Mouse (Mus musculus): ENCODE measurements around the gene Dctpp1. TPM values are rescaled to one million over a fixed set of nuclear protein-coding genes. Genes with fewer than 3 reads are reported as not detected.
A peak's percentile ranks its signal among the peaks of the same experiment; 100 is the strongest.

Dctpp1 gene
- polyA plus RNA-seq, 1 experiment from 2014 or later, result 128 TPM

- H3K27me3 ChIP-seq (replicated peaks), result no peaks in the 10 kb centered on the region
- H3K36me3 ChIP-seq, result peaks cover 17% of the 10 kb centered on the region
- H3K9ac ChIP-seq (replicated peaks), result peak overlapping the region; percentile 98
- H3K9me3 ChIP-seq (replicated peaks), result no peaks in the 10 kb centered on the region
- peaks cover 34% of the 10 kb centered on the region for H3K4me1 ChIP-seq
- H3K4me3 ChIP-seq (replicated peaks), result peak overlapping the region; percentile 89
- peak overlapping the region; percentile 85 for H3K4me2 ChIP-seq
- 10% methylated on average over 32 of the region's 33 CpGs for WGBS
- ATAC-seq (ENCODE audit: low FRiP score), result peak; percentile 57
- H3K27ac ChIP-seq (replicated peaks), result peak overlapping the region; percentile 91
These were observed 15.6 kb downstream of the Dctpp1 start for GRCm38 (mm10) chr7:127244658-127245510.

DNA sequence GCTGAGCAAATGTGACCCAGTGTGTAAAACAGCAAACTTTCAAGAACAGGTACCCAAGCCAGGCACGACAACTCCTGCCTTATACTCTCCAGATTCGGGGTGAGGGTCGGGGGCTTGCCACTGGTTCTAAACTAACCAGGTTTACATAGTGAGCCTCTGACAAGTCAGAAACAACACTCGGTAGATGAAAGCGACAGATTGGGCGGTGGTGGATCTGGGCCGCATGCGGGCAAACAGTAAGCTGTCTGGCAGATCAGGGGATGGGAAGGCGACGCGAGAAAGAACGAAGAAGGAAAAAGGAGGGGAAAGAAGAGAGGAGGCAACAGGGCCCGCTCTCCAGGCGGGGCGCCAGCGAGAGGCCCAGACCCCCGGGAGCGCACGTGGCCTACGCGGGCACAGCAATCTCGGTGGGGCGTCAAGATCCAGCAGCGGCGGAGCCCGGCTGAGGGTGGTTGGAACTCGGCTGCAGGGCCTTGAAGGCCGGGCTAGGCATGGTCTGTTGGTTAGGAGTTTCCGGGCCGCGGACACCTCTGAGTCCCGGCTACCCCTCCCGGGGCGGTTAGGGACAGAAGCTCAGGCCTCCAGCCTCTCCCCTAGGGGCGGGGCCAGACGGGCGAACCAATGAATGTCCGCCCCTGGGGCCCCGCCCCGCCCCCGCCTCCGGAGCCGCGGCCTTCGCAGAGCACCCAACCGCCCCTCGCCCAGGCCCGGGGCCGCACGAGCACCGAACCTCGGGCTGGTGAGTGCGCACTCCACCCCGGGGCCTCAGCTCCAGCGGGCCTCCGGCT is 16.4 kb downstream of the Dctpp1 start, which contains the start of gene Zfp771:
Zfp771 (plus strand) TSS at position 405 of the 788 bp plus-strand sequence.
- Histone ChIP-seq H3K4me2 (peak within 1 kb of the TSS; percentile 85), H3K27me3 (replicated peaks) (no peaks in the 10 kb centered on the region), H3K4me1 (peaks cover 34% of the 10 kb centered on the region), H3K9me3 (replicated peaks) (no peaks in the 10 kb centered on the region), H3K4me3 (replicated peaks) (peak within 1 kb of the TSS; percentile 89), H3K27ac (replicated peaks) (peak within 1 kb of the TSS; percentile 91), H3K36me3 (peaks cover 9% of the 10 kb centered on the region; the same call in 1 of the 2 replicates), H3K9ac (replicated peaks) (peak within 1 kb of the TSS; percentile 98)
- WGBS, result under 1% methylated on average over 53 of the region's 56 CpGs
- peak; percentile 96 for ATAC-seq (ENCODE audit: low FRiP score)

- H3K4me2 ChIP-seq, result peak overlapping the region; percentile 85
- peak overlapping the region; percentile 98; the same call in 1 of the 2 replicates for H3K9ac ChIP-seq (replicated peaks)
- H3K27me3 ChIP-seq (replicated peaks), result no peaks in the 10 kb centered on the region
- H3K4me1 ChIP-seq, result peaks cover 34% of the 10 kb centered on the region
- 43% methylated on average over 2 of the region's 2 CpGs for WGBS
- H3K36me3 ChIP-seq, result peaks cover 13% of the 10 kb centered on the region
- H3K4me3 ChIP-seq (replicated peaks), result peak overlapping the region; percentile 89
- ATAC-seq (ENCODE audit: low FRiP score), result no peak
- peak overlapping the region; percentile 91 for H3K27ac ChIP-seq (replicated peaks)
- no peaks in the 10 kb centered on the region for H3K9me3 ChIP-seq (replicated peaks)
These were observed 17.1 kb downstream of the Dctpp1 start for GRCm38 (mm10) chr7:127243361-127243867.

DNA sequence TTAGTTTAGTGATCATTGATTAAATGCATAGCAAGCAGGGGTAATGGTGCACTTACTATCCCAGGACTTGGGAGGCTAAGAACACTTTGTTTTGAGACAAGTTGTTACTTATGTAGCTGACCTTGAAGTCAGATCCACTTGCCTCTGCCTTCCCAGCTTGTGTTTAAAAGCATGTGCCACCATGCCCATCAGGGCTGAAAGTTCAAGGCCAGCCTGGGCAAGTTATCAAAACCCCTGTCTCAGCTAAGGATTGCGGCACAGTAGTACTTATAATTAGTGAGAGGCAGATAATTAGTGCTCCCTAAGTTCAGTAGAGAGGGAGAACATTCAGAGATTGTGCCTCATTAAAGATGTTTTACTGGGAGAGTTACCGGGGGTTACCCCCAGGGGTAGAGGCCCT is 25.7 kb downstream of the Dctpp1 start:
- no peak overlapping the region for H3K9ac ChIP-seq (replicated peaks)
- no peaks in the 10 kb centered on the region for H3K9me3 ChIP-seq (replicated peaks)
- 84% methylated on average over 2 of the region's 2 CpGs for WGBS
- peaks cover 43% of the 10 kb centered on the region for H3K4me1 ChIP-seq
- no peak for ATAC-seq (ENCODE audit: low FRiP score)
- no peak overlapping the region for H3K4me3 ChIP-seq (replicated peaks)
- H3K36me3 ChIP-seq, result peaks cover 39% of the 10 kb centered on the region
- peak overlapping the region; percentile 71; the same call in 1 of the 2 replicates for H3K4me2 ChIP-seq
- no peaks in the 10 kb centered on the region for H3K27me3 ChIP-seq (replicated peaks)
- H3K27ac ChIP-seq (replicated peaks), result no peak overlapping the region

GRCm38 (mm10) chr7:127233765-127234164 is 26.7 kb downstream of the Dctpp1 start:
- peaks cover 48% of the 10 kb centered on the region for H3K4me1 ChIP-seq
- WGBS, result 4% methylated on average over 9 of the region's 9 CpGs
- H3K9ac ChIP-seq (replicated peaks), result peak overlapping the region; percentile 98
- peaks cover 38% of the 10 kb centered on the region for H3K36me3 ChIP-seq
- H3K9me3 ChIP-seq (replicated peaks), result no peaks in the 10 kb centered on the region
- peak overlapping the region; percentile 99 for H3K4me3 ChIP-seq (replicated peaks)
- H3K27me3 ChIP-seq (replicated peaks), result no peaks in the 10 kb centered on the region
- peak overlapping the region; percentile 97 for H3K27ac ChIP-seq (replicated peaks)
- no peak for ATAC-seq (ENCODE audit: low FRiP score)
- peak overlapping the region; percentile 71 for H3K4me2 ChIP-seq

DNA sequence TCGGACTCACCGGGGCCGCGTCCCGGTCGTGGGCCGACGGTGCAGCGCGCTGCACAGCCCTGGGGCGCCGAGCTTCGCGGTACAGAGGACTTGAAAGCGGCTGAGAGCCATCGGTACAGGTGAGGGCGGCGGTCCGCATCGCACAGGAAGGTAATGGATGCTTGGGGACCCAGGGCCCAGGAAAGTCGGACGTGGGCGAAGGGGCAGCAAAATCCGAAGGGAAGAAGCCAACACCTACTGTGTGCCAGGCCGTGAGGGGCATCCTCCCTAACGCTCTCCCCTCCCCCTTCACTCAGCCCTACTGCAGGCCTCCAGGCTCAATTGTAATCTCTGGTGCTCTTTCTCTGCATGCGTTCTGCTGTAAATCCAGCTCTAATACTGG is 27.1 kb downstream of the Dctpp1 start:
- Histone ChIP-seq H3K4me1 (peaks cover 48% of the 10 kb centered on the region), H3K36me3 (peaks cover 34% of the 10 kb centered on the region), H3K27me3 (replicated peaks) (no peaks in the 10 kb centered on the region), H3K4me2 (peak overlapping the region; percentile 71), H3K9me3 (replicated peaks) (no peaks in the 10 kb centered on the region), H3K9ac (replicated peaks) (peak overlapping the region; percentile 98), H3K27ac (replicated peaks) (peak overlapping the region; percentile 97), H3K4me3 (replicated peaks) (peak overlapping the region; percentile 99)
- under 1% methylated on average over 27 of the region's 27 CpGs for WGBS
- peak; percentile 46 for ATAC-seq (ENCODE audit: low FRiP score)

DNA sequence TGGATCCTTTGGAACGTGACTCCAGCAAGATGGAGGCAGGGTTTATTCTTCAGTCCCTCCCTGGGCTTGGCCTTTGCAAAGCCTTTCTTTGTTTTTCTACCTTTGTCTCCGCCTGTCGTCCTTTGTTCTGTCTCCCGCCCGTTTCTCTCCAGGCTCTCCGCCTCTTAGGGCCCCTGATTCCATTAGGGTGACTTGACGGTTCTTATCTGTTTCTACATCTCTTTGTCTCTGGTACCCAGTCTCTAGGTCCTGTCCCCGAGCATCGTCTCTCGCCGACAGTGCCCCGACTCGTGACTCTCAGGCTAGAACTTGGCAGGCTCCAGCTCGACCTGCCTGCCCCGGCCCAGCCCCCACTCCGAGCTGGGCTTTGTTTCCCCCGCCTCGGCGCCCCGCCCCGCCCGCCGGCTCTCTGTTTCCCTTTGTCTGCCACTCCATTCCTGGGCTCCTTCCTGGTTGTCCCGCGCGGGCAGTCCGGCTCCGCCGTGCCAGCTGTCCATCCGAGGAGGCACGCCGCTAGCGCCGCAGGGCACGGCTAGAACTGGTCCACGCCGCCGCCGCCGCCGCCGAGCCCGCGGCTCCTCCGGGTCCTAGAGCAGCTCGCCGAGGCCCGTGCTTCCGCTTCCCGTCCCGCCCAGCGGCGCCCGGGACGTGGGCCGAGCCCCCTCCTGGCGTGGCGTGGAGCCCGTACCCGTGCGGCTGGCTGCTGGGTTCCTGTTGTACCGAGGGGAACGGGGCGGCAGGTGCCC is 27.7 kb downstream of the Dctpp1 start, which contains the start of the genes Zfp553 and Sept1:
Zfp553 (plus strand) TSS at position 440 of the 746 bp plus-strand sequence.
Sept1 (minus strand) TSS at position 509 of the 746 bp plus-strand sequence.
- H3K27ac ChIP-seq (replicated peaks), result peak within 1 kb of the TSS; percentile 97
- no peaks in the 10 kb centered on the region for H3K9me3 ChIP-seq (replicated peaks)
- H3K36me3 ChIP-seq, result peaks cover 28% of the 10 kb centered on the region
- H3K27me3 ChIP-seq (replicated peaks), result no peaks in the 10 kb centered on the region
- peak within 1 kb of the TSS; percentile 99 for H3K4me3 ChIP-seq (replicated peaks)
- peak within 1 kb of the TSS; percentile 71 for H3K4me2 ChIP-seq
- peak; percentile 91 for ATAC-seq (ENCODE audit: low FRiP score)
- peaks cover 48% of the 10 kb centered on the region for H3K4me1 ChIP-seq
- H3K9ac ChIP-seq (replicated peaks), result peak within 1 kb of the TSS; percentile 98
- under 1% methylated on average over 50 of the region's 64 CpGs for WGBS

DNA sequence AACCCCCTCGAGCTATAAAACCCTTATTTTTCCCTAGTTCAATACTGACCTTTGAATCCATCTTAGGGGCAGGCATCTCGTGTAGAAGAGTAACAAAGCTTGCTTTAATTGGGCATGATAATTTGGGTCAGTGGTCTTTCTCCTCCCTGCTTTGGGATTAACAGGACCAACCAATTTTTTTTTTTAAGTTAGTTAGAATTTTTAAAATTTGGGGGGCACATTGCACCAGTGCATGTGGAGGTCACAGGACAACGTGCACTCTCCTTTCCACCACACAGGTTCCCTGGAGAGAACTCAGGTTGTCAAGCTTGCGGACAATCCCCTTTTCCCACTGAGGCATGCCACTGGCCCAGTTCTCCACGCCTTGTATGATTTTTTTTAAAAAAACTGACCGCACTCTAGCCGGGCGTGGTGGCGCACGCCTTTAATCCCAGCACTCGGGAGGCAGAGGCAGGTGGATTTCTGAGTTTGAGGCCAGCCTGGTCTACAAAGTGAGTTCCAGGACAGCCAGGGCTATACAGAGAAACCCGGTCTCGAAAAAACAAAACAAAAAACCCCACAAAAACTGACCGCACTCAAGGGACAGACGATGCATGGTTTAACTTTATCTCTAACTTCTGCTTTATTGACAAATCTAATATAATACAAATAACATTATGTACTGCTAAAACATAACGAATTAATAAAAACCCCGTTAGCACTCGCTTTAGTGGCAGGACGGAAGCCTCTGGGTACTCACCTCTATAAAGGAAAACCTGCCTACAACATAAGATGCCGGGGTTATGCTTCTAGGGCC is 28.5 kb downstream of the Dctpp1 start:
- H3K27me3 ChIP-seq (replicated peaks), result no peaks in the 10 kb centered on the region
- H3K9ac ChIP-seq (replicated peaks), result peak overlapping the region; percentile 98
- 6% methylated on average over 20 of the region's 20 CpGs for WGBS
- peaks cover 44% of the 10 kb centered on the region for H3K4me1 ChIP-seq
- no peaks in the 10 kb centered on the region for H3K9me3 ChIP-seq (replicated peaks)
- peak overlapping the region; percentile 97 for H3K27ac ChIP-seq (replicated peaks)
- ATAC-seq (ENCODE audit: low FRiP score), result peak; percentile 26; the same call in 1 of the 2 replicates
- H3K36me3 ChIP-seq, result peaks cover 20% of the 10 kb centered on the region
- H3K4me3 ChIP-seq (replicated peaks), result peak overlapping the region; percentile 99
- H3K4me2 ChIP-seq, result peak overlapping the region; percentile 71

DNA sequence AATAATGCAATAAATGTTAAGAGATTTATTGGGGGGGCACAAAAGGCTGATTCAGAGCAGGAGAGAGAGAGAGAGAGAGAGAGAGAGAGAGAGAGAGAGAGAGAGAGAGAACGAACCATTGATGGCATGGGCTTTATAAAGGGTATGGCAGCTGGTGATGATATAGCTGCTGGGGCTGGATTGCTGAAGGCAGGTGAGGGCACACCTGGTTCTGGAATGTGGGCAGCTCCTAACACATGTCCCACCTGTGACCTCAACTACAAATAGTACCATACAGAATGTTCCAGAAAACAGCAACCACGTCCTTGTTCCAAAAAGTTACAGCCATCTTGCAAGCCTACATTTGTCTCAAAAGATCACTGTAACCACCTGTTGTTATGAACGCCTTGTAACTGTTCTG is 29.1 kb downstream of the Dctpp1 start:
- H3K27ac ChIP-seq (replicated peaks), result 0 out of 2 replicates have a peak overlapping the region, but pooled peaks have one; percentile 97
- WGBS, result 50% methylated on average over 3 of the region's 3 CpGs

DNA sequence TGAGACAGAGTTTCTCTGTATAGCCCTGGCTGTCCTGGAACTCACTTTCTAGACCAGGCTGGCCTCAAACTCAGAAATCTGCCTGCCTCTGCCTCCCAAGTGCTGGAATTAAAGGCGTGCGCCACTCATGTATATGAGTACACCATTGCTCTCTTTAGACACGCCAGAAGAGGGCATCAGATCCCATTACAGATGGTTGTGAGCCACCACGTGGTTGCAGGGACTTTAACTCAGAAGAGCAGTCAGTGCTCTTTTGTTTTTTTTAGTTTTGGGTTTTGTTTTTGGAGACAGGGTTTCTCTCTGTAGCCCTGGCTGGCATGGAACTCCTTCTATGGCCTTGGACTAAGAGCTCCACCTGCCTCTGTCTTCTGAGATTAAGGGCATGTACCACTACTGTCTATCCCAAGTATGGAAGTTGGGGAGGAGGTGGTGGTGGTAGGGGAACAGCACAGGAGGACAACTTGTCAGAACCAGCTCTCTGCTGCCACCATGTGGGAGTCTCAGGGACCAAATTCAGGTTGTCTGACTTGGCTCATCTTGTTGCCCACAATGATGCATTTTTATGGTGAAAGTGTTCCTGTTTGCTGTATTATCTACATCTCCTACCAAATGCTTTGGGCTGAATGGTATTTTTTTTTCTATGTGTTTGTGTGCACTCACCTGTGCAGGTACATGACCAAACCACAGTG is 31.8 kb downstream of the Dctpp1 start:
- Histone ChIP-seq H3K27ac (replicated peaks) (no peak overlapping the region), H3K4me2 (no peak overlapping the region), H3K27me3 (replicated peaks) (no peaks in the 10 kb centered on the region), H3K4me3 (replicated peaks) (no peak overlapping the region), H3K9me3 (replicated peaks) (no peaks in the 10 kb centered on the region), H3K9ac (replicated peaks) (no peak overlapping the region), H3K36me3 (no peaks in the 10 kb centered on the region), H3K4me1 (peaks cover 29% of the 10 kb centered on the region)
- ATAC-seq (ENCODE audit: low FRiP score), result no peak
- 66% methylated on average over 4 of the region's 4 CpGs for WGBS

More for the DNA sequence above, 29.1 kb downstream of the Dctpp1 start:
- Histone ChIP-seq H3K4me3 (replicated peaks) (peak overlapping the region; percentile 99), H3K4me2 (peak overlapping the region; percentile 71), H3K36me3 (peaks cover 14% of the 10 kb centered on the region), H3K9me3 (replicated peaks) (no peaks in the 10 kb centered on the region), H3K9ac (replicated peaks) (peak overlapping the region; percentile 98; the same call in 1 of the 2 replicates), H3K27me3 (replicated peaks) (no peaks in the 10 kb centered on the region), H3K4me1 (peaks cover 42% of the 10 kb centered on the region)
- no peak for ATAC-seq (ENCODE audit: low FRiP score)
